Mouse (Mus musculus) cerebellum, postnatal 14 days (tissue): ENCODE measurements around the gene Utrn.
"Not testable (repeated sequence)": the region's sequence is repeated elsewhere in the genome, so short reads cannot be mapped to it uniquely, and the experiment has no call there.

Experiments used
- DNase-seq, 2 experiments: peaks; one replicate each; pipeline ENCODE4 v3.0.0; 2021; ENCODE audit warnings: mixed read lengths in 2 of 2

Utrn gene

DNA sequence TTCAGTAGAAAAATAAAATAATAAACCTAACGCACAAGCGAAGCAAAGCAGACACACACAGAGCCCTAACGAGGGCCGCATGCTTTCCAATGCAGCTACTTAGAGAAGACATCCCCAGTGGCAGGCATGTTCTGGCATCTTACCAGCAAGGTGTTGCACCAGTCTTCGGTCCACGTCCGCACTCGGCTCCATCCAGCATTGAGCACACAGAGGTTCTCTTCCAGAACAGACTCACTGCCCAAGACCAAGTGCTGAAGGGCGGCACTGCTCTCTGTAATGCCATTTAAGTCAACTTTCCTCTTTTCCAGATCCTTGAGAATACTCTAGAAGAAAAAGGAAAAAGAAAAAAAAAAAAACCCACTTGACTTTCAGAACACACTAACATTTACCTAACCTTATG is 197.6 kb downstream of the Utrn start:
- no peak for DNase-seq

DNA sequence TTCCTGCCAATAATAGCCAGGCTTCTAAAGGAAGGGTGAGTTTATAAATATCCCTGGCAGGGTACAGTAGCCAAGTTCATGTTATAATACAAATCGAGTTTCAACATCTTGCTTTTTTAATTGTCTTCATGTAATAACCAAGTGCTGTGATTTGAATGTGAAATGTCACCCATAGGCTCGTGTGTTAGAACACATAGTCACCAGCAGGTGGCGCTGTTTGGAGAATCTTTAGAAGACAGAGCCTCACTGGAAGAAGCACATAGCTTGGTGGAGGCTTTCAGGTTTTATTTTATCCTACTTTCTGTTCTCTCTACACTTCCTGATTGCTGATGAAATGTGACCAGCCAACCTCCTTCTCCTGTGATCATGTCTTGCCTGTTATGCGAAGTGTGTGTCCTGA is 207.1 kb downstream of the Utrn start:
- DNase-seq: no peak

DNA sequence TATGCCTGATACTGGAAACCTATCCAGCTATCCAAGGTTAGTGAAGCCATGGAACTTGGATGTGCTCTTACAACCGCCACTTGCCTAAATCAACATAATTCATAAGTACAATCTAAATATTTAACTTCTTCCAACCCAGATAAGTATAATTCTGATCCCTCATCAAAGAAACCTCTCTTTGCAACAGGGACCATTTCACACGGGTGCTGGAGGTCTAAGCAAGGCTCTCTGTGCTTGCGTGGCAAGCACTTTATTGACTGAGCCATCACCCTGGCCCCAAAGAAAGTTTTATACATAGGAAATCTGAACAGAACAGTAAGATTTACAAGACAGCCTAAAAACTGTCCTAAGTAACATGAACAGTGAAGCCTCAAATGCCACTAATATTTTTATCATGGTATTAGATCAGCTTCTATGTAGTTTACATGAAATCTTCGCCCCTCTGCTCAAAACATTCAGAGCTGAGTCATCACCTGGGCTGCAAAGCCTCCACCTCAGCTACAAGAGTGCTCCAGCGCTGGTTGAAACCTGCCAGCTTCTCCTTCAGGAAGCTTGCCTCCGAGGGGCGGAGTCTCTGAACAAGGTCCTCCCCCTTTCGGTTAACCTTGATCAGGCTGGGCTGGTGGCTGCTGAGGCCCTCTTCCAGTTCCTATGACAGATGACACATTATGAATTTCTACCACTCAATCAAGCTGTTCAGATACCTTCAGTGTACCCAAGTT is 211.0 kb downstream of the Utrn start:
- DNase-seq: no peak

DNA sequence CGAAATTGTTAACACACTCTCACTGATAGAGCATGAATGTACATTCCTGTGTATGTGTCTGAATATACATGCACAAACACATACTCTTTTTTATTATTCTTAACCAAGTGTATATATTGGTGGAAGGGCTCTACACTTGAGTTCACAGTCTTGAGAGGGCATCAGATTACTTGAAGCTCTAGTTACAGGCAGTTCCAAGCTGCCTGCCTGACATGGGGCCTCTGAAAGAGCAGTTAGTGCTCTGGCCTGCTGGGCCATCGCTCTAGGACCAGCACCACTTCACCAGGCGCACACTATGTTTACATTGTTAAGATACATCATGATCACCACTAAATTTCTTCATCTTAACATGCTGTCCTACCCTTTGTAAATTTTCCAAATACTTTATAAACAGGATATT is 216.2 kb downstream of the Utrn start:
- no peak for DNase-seq

DNA sequence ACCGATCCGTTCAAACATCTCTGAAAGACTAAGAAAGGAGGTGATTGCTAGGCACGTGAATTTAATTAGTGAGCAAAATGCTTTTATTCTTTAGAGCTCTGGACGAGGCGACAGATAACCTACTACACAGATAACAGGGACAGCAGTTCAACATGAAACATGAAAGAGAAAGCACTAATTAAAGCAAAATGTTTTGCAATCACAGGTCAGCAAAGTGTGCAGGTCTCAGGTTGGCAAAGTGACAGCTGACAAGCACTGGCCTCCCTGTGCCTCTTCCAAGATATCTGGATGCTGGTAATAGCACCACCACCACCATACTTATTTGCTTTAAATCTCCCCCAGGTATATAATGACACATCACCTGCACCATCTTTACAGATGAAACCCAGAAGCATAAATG is 223.0 kb downstream of the Utrn start:
- DNase-seq: no peak

DNA sequence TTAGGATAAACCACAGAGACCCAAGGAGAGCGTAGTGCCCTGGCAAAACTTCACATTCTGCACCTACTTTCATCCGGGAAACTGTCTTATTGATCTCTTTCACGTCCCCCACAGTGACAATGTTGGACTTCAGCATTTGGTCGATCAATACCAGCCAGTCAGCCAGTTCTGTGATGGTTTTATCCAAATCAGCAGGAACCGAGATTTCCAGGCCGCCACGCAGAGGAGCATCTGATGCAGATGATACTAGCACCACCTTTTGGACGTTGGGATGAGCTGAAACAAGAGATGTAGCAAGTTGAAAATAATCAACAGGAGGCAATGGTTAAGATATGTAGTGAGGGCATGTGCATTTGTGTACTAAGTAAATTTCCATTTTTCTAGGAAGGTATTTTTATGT is 225.8 kb downstream of the Utrn start:
- peak; percentile 28 to 33 for DNase-seq

DNA sequence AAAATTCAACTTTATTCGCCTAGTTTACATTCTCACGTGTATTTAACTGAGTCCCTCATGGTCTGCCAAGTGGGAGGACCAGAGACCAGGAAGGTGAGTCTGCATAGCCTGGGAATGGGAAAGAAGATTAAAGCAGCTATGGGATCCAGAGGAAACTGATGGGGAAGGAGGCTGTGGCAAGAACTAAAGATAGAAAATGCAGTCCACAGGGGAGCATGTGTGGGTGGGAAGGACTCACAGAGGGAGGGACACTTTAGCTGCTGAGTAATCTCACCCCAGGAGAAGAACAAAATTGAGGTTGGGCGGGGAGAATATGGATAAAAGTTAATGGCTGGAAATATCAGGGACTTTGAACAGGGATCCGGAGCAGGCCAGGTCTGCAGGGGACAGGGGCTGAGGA is 229.5 kb downstream of the Utrn start:
- no peak for DNase-seq

DNA sequence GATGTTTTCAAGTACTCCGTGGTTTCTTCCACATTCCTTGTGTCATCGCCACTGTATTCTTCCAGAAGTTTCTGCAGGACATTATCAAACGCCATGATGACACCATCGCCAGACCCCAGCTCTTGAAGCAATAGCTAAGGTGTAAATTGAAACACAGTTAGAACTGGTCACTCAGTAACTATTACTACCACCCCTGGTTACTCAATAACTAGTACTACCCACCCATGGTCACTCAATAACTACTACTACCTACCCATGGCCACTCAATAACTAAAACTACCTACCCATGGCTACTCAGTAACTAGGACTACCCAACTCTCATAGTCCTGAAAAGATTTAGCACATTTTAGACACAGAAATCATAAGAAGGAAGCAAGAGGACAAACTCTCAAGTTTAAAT is 235.2 kb downstream of the Utrn start:
- no peak for DNase-seq

DNA sequence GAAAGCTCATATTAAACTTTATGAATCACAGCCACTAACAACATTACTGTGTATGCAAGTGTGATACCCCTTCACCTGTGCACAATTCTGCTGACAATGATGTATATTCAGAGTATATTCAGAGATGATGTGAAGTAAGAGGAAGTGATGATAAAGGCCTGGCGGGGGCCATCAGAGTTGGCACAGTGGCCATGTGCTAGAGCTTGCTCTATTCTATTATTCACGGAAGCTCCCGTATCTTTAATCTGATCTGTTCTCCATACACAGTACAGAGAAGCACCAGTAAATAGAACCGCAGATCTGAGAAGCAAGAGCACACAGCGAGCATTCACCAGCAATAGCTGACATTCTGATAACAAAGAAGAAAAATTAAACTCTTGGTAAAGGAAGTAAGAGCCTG is 238.2 kb downstream of the Utrn start:
- DNase-seq: no peak

DNA sequence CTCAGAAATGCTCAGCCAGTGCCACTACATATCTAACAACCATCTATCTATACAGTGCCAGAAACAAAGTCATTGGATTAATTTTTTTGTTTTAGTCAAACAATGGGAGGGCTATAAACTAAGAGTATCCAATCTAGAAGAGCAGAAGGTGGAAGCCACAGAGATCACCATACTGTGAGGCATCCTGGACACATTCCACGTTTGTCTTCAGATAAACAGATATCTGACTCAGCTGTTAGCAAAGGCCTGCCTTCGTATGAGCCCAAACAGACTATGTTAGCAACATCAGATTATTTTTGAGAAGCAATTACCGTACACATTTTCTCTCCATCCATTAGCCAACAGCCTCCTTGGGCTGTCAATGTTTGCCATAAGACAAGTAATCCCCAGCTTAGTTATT is 250.8 kb downstream of the Utrn start:
- DNase-seq: no peak

DNA sequence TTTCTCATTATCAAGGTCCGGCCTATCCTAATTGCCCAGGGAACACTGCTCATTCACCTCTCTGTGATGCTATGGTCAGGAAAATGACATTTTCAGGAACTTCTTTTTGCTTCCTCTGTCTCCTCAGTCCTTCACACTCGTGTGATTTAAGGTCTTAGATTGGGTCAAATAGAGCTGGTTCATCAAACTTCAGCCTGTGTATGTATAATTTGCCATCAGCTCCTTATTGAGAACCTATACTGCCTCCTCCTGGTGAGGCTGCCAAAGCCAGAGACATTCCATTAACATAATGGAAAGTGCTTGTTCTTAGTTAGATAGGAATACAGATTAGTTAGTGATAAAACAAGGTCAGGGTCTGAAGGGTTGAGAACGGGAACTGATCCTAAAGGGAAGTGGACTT is 253.4 kb downstream of the Utrn start:
- peak; percentile 28 to 34 for DNase-seq

DNA sequence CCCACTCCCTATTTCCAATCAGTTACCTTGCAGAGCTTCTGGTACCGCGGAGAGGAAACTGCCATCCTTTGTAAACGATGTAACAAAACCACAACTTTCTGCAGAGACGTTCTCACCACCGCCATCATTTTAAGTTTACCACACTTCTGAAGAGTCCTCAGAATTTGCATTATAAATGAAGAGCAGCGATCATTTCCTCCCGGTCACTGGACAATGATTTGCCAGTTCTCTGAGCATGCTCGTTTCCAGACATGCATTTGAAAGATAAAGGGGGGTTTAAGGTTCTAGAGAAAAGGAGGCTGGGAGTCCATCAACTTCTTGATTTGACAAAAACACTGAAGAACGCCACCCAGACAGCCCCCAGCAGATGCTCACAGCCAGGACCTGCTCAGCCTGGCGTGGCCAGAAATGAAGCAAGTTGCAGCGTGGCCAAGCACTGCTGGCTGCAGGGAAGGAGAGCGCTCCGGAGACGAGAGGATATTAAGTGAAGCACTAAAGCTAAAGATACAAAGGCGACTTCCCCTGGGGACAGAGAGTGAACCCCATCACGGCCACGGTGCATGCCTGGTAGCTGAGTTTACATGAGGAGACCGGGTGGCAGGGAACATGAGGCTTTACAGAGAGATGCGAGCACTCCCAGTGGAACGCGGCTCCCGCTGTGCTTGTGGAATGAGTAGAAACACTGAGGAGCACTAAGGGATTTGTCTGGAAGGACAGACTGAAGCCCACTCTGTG is 254.5 kb downstream of the Utrn start:
- peak; percentile 56 to 65 for DNase-seq

DNA sequence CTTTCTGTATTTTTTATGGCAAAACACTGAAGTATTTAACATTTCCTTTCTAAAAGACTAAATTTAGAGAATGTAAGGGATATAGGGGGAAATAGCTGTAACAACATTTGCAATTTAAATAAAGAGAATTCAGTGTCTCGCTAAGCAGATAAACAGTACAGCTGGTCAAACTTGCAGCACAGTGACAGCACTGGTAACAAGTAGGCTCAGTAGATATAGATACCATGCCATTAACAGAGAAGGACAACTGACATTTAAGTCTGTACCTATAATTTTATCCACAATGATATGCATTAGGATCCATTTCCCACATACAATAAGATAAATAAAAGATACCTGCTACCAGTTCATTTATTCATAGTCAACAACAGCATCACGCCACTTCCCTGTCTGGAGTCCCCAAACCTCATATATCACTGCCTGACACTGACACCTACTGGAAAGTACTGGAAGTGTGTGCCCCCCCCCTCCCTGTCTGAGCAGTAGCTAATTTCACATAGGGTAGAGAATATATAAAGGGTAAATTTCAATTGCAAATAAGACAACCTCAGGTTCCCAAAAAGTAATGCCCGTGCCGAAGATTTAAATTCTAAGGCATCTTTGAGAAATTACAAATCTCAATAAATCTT is 256.8 kb downstream of the Utrn start:
- peak; percentile 76 to 79 for DNase-seq

DNA sequence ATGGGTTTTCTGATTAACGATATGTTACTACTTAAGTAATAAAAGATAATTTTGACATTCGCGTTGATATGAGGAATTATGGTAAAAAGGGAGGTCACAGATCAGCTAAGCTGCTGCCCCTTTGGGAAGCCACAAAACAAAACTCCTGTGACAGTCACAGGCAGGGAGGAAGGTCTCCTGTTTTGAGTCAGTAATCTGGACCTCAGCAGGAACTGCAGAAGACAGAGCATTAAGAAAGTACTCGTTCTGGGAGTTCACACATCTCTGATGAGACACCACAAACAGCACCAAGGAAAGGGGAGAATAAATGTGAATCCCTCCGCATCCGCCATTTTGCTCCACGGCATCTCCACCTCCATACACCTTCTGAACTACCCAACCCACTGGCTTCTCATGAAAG is 259.3 kb downstream of the Utrn start:
- no peak for DNase-seq

DNA sequence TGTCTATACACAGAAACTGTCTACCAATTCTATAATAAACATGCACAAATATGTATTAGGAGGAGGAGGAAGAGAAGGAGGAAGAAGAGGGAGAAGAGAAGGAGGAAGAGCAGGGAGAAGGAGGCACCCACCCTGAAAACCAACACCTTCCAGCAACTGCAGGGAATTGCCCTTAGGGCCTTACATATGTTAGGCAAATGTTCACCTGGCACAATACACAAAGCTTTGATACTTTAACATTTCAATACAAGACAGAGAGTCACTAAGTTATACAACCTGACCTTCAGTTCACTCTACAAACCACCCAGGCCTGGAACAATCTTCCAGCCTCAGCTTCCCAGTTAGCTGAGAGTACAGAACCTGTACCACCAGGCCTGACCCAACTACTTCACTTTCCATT is 260.5 kb downstream of the Utrn start:
- DNase-seq: no peak

DNA sequence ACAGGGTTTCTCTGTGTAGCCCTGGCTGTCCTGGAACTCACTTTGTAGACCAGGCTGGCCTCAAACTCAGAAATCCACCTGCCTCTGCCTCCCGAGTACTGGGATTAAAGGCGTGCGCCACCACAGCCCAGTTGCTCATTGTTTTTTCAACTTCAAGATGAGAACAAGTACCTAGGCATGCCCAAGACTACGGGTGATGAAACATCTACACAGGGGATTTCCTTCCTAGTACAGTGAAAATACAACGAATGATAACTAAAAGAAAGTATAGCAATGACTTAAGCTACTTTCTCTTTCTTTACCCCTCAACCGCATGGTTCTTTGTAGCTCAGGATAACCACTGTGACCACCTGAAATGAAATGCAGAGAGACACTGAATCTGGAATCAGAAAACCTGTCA is 262.0 kb downstream of the Utrn start:
- DNase-seq: not testable (repeated sequence)

DNA sequence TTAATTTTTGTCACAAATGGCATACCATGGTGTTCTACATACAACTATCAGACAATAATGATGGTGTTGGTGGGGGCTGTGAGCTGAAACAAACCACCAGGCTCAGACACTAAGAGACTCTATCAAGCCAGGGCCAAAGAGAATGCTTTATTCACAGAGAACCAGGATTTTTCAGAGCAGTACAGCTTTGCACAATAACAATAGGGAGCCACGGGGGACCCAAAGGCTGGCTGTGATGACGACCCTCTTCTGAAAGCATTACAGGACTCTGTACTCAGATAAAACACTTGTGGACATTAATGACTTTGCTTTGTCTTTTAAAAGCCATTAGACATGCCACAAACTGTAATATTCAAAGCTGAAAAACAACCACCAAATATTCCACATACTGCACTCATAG is 273.8 kb downstream of the Utrn start:
- no peak for DNase-seq

DNA sequence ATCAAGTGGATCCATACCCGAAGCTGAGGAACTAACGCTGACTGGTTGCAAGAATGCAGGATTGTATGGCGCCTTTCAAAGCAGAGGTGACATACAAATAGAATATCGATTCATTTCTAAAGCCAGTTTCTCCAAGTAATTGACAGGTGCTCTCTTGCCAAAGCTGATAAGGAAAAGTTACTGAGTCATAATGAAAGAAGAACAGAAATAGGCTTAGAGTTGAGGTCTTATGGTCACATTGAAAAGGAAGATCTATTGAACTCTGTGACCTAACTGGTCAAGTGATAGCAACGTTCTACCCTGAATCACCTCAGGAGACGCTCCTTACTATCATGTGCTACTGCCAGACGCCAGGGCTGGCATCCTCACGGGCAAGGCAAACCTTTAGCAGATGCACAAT is 274.2 kb downstream of the Utrn start:
- no peak for DNase-seq

DNA sequence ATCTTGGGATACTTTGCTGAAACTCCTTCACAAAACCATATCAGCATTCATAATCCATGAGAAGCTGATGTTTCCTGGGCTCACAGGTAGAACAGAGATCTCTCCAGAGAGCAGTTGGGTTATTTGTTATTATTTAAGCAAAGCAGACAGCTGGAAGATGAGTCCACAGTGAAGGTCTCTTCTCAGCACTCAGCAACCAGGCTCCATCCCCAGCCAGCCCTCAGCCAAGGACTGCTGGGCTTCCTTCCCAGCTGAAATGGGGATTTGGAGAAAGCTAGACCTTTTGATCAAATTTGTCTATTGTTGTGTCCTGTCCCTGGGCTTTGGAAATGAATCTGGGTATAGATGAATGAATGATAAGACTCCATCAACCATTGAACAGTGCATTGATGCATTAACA is 276.1 kb downstream of the Utrn start:
- DNase-seq: peak; percentile 29 to 42

DNA sequence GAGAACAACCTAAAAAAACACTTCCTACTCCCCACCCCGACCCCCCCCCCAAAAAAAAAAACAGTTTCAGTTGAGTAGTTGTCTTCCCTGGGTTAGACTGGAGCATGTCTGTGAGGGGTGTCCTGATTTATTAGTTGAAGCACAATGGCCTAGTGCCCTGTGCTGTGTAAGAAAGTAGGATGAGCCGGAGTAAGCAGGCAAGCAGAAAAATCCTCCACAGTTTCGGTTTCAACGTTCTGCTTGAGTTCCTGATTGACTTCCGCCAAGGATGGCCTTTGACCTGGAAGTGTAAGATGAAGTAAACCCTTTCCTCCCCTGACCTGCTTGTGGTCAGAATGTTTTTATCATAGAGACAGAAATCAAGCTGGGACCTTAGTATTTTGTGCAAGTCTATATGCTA is 277.2 kb downstream of the Utrn start:
- DNase-seq: no peak

DNA sequence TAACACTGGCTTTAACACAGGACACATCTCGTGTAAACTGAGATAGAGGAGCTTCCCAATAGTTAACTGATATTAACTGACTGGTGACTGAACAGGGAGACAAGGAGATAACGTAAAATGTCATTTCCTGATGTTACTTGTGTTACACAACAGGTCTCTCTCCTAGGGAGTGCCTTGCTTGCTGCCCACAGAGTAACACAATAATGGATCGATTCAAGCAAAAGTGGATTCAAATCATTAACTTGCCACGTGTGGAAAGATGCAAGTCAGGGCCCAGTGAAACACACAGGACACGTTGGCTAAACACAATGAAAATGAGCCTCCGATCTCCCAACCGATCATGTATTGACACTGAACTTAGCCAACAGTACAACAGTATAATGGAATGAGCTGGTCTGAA is 281.1 kb downstream of the Utrn start:
- DNase-seq: no peak

DNA sequence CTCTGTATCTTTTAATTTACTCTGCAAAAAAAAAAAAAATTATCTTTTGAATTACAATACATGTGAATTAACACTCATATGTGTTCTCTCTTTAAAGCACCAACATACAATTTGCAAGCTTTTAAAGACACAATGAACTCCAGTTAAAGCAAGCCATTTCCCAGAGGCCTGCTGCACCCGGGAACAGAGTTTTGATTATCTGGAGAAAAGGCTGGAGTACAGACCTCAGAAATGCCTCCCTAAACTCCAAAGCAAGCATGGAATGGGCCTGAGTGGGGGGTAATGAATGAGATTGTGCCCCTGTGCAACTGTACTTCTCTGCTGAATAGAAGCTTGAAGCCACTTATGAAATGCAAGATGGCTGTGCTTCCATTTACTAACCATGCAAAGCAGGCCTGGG is 281.8 kb downstream of the Utrn start:
- DNase-seq: no peak

DNA sequence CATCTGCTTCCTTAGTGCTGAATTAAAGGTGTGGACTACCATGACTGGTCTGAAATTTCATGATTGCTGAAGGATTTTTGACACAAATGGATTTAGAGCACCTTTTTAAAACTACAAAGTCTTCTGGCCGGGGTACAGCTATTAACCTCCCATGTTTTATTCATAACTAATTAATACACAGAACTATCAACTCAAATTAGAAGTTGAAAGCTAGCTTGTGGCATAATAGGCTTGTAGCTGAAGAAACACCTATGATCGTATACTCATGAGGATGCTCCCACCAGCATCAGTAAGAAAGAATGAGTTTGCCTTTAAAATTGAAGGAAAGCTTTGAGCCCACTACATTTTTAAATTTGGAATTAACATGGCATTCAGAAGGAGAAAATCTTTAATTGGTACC is 282.3 kb downstream of the Utrn start:
- DNase-seq: no peak

DNA sequence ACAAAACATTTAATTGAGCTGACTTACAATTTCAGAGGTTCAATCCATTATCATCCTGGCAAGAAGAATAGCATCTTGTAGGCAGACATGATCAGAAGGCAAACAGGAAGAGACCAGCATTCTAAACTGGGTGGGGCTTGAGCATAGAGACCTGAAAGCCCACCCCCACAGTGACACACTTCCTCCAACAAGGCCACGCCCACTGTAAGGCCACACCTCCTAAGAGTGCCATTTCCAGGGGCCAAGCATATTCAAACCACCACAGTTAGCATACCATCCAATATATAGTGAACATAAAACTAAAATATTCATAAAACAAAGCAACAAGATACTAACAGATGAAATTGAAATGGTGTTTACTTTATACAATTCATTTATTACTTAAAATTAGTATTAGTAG is 283.0 kb downstream of the Utrn start:
- DNase-seq: no peak
